Comparison of ENCODE assay signal across 9 mouse cellular contexts in the genomic region with DNA sequence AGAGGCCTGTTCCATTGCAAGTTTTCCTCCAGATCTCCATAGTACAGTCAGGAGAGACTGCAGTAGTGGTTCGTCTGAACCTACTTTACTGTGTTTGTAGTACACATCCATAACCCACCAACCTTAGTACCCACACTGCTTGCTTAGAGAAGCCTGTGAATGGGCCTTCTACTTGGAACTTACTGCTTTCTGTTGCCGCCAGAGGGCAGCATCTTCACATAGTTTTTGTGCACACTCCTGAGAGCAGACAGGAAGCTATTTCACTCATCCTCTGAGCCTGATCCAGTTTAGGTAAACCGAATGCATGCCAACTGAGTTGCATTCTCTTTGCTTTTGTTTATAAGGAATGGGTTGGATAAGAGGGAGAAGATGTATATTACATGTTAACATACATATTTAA.
DNase-seq lines count a peak whose midpoint lies in the region; ATAC-seq and TF ChIP-seq lines count a peak whose summit lies in the region.
"Had no signal": no experiment of that assay in that cellular context is flagged by ENCODE, and none has a peak within 500 bp of the region (broad histone marks: within the 10 kb centered on the region; RNA-seq: fewer than 3 reads in every experiment).

No protein-coding gene starts in this region.

- no peaks in the 10 kb centered on the region for H3K36me3 ChIP-seq in ES-E14 (ENCODE audit: control insufficient read depth, insufficient read depth, low read length, poor library complexity, severe bottlenecking)
- H3K36me3 ChIP-seq in embryonic facial prominence, embryonic 14.5 days (ENCODE audit: control insufficient read depth, insufficient read depth, low read length): no peaks in the 10 kb centered on the region

- no peak overlapping the region for H3K4me3 ChIP-seq in ES-E14 (ENCODE audit: insufficient read depth in 1 of 2, low read depth in 1 of 2, low read length in 2 of 2, poor library complexity in 1 of 2, severe bottlenecking in 1 of 2)
- H3K4me3 ChIP-seq in embryonic facial prominence, embryonic 14.5 days (ENCODE audit: low read depth, low read length): no peak overlapping the region

- in situ Hi-C loops in ES-E14 (cut with MboI; ENCODE audit: low sequenced_read_pairs in 2 of 2, unreplicated experiment in 2 of 2): loop anchor here (5.0 to 25.0 kb wide), 4 partner anchors 176 to 826 kb away; a partner anchor contains a TSS

- intact Hi-C loops in heart, postnatal 10 days (cut with DNase I): loop anchor here (1.0 to 5.0 kb wide), 5 partner anchors 159 to 846 kb away; no protein-coding TSS in a partner anchor

- H3K27me3 ChIP-seq in embryonic facial prominence, embryonic 14.5 days (replicated peaks; ENCODE audit: control insufficient read depth, insufficient read depth, low read length): no peaks in the 10 kb centered on the region

- H3K4me1 ChIP-seq in ES-E14 (ENCODE audit: control insufficient read depth in 2 of 2, insufficient read depth in 2 of 2, low read length in 2 of 2, poor library complexity in 1 of 2): no peaks in the 10 kb centered on the region
- H3K4me1 ChIP-seq in embryonic facial prominence, embryonic 14.5 days (ENCODE audit: control insufficient read depth, insufficient read depth, low read length): no peaks in the 10 kb centered on the region

- H3K4me2 ChIP-seq in embryonic facial prominence, embryonic 14.5 days (ENCODE audit: low read depth, low read length): no peak overlapping the region

- ATAC-seq in embryonic facial prominence, embryonic 14.5 days (ENCODE audit: low read depth): peak; percentile 57; the same call in 1 of the 2 replicates
- no peak; the same call in 1 of the 2 replicates for ATAC-seq in erythroblast, adult 5-6 weeks (replicated peaks; ENCODE audit: low FRiP score, poor library complexity, severe bottlenecking)

- H3K9me3 ChIP-seq in ES-E14 (ENCODE audit: control insufficient read depth, insufficient read depth, low read depth, low read length): no peaks in the 10 kb centered on the region
- H3K9me3 ChIP-seq in embryonic facial prominence, embryonic 14.5 days (ENCODE audit: control insufficient read depth, low read length): no peaks in the 10 kb centered on the region

- no peak overlapping the region for H3K27ac ChIP-seq in ES-E14 (ENCODE audit: insufficient read depth, low read depth, low read length, poor library complexity, severe bottlenecking)
- no peak overlapping the region for H3K27ac ChIP-seq in embryonic facial prominence, embryonic 14.5 days (replicated peaks; ENCODE audit: low read depth, low read length)
- H3K27ac ChIP-seq: macrophage had no signal

- peak; percentile 70 for DNase-seq in ES-E14 (ENCODE audit: low read depth, low spot score)
- peak; percentile 81 to 83 for DNase-seq in adrenal gland, postnatal 36 days
- peak; percentile 86 for DNase-seq in embryonic facial prominence, embryonic 14.5 days (ENCODE audit: low spot score)
- DNase-seq in heart, postnatal 10 days: peak; percentile 83 to 88
- DNase-seq in layer of hippocampus, adult 9-11 months: peak; percentile 76
- peak; percentile 59 to 80 for DNase-seq in lung, postnatal 4 days
- peak; percentile 94 for DNase-seq in right cerebral cortex, adult 2 months (ENCODE audit: low spot score in 2 of 2)

- WGBS in embryonic facial prominence, embryonic 14.5 days: 20% methylated on average over 3 of the region's 3 CpGs

- H3K9ac ChIP-seq in ES-E14 (ENCODE audit: insufficient read depth, low read depth, low read length, poor library complexity, severe bottlenecking): no peak overlapping the region
- H3K9ac ChIP-seq in embryonic facial prominence, embryonic 14.5 days (ENCODE audit: low read depth, low read length): no peak overlapping the region

TF ChIP-seq in ES-E14, 5 proteins besides CTCF, POLR2A, EP300 and RAD21:
- TF ChIP-seq ZC3H11A (IDR thresholded peaks at IDR 0.05; ENCODE audit: borderline replicate concordance, low read depth, low read length) (peak; percentile 99), HCFC1 (IDR thresholded peaks at IDR 0.05; ENCODE audit: borderline replicate concordance, insufficient read depth, low read length) (no peak), CHD2 (IDR thresholded peaks at IDR 0.05; ENCODE audit: low read depth, low read length) (no peak), MAFK (IDR thresholded peaks at IDR 0.05; ENCODE audit: insufficient read depth, low read depth, low read length) (no peak), ZNF384 (IDR thresholded peaks at IDR 0.05; ENCODE audit: low read depth, low read length) (no peak)
